Mouse (Mus musculus) heart, postnatal 10 days (tissue): ENCODE measurements around the gene Kcnn3. TPM values are rescaled to one million over a fixed set of nuclear protein-coding genes. Genes with fewer than 3 reads are reported as not detected.
A peak's percentile ranks its signal among the peaks of the same experiment; 100 is the strongest.

ENCODE experiments used
- DNase-seq, 2 experiments: peaks; one replicate each; pipeline ENCODE4 v3.0.0; 2021
- intact Hi-C: fragments of 180-260 bp; cut with DNase I; formaldehyde crosslinking; loops from one replicate; pipeline ENCODE4 v1.15.1; 2025
- total RNA-seq, 2 experiments: library from RNA; stranded (reverse); gene quantifications; 2 replicates each; pipeline ENCODE4 v1.2.3; 2021

Gene Kcnn3
- total RNA-seq, result 1 to 10 TPM; 7.4 to 8.8 TPM

DNA sequence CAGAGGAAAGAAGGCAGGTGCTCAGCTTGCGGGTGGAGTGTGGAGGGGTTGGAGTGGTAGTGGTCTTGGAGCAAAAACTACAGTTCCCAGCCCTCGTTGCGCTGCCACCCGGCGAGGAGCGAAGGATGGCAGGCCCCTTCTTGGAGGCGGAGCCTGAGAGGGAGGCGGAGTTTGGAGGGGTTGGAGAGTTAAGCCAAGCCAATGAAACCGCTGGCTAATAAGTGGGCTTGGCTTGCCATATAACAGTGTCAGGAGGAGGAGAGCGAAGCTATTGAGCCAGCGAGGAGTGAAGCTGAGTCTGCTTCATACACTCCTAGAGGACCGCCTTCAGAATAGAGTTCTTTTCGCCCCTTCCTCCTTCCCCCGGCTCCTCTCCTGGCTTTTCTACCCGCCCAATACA is at the start of gene Kcnn3:
Kcnn3 (plus strand) TSS at position 271 of the 400 bp plus-strand sequence.
- peak; percentile 88 for DNase-seq
- intact Hi-C loops, result no loop called here

GRCm38 (mm10) chr3:89472280-89472679 is 47.7 kb upstream of the Kcnn3 start:
- DNase-seq, result no peak
- intact Hi-C loops, result no loop called here

DNA sequence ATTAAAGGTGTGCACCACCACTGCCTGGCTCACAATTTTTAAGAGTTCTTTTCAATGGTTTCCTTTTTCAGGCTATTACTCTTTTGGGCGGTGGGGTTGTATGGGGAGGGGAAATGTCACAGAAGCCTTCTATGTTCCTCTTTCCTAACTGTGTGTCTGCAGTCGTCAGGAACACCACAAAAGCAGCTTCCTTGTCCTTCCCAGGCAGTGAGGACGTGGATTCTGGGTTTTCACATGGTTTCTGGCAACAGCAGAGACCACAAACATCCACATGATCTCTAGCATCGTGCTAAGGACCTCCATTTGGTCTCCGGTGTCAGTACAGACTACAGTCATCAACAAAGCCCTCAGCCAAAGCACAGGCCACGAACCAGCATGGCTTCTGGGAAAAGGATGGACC is 46.1 kb upstream of the Kcnn3 start:
- intact Hi-C loops, result no loop called here
- DNase-seq, result no peak

DNA sequence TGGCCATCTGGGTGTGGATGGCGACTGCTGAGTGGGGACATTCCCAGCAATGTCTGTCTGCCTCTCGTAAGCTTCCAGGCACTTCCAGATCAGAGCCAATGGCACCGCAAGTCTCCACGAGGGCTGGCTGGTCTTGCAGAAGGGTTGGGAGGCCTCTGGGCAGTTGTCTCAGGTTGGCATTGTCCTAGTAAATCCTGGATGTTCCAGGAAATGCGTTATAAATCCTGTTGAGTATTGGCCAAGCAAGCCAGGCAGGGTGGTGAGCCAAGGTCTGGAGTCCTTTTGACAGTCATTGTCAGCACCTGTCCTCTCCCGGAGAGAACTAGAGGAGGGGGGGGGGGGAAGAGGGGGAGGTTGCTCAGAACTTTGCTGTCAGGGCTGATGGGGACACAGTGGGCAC is 40.9 kb upstream of the Kcnn3 start:
- DNase-seq, result no peak
- intact Hi-C loops, result no loop called here

- DNase-seq, result peak in 1 of 2 experiments; percentile 38
- intact Hi-C loops, result no loop called here
Observed at GRCm38 (mm10) chr3:89481488-89481887, 38.5 kb upstream of the Kcnn3 start.

DNA sequence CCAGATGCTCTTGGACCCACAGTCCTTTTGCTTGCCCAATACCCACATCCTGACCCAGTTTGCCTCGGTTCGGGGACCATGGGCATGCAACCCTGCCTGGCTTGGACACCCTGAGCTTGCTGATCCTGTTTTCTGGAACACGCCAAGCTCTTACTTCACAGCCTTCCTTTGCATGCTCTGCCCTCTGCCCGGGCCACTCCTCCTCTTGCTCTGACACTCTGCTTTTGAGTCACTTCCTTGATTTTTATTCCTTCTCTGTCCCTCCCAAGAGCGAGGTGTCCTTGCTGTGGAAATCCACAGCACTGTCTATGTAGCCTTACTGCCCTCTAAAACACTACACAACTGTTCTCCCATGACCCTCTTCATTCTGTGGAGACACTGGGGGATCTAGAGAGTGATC is 37.7 kb upstream of the Kcnn3 start:
- intact Hi-C loops, result no loop called here
- DNase-seq, result no peak

GRCm38 (mm10) chr3:89484766-89485524 is 35.0 kb upstream of the Kcnn3 start:
- intact Hi-C loops, result loop anchor here (1.0 to 2.0 kb wide), 5 partner anchors 28 to 168 kb away; no protein-coding TSS in a partner anchor
- peak; percentile 85 to 88 for DNase-seq

DNA sequence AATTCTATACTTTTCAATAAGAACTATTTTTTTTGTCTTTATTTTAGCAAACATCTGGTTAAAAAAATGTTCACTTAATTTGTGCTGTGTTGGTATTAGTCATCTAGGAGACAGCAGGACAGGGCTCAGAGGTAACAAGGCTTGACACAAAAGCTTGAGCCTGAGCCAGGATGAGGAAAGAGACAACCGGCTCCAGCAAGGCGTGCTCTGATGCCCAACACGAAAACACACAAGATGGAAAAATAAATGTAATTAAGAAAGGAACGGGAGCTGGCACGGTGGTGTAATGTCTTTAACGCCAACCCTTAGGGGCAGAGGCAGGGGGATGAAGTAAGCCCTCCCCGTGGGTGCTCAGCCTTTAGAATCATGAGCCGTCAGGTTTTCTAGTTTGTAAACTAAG is 33.9 kb upstream of the Kcnn3 start:
- intact Hi-C loops, result no loop called here
- DNase-seq, result no peak

DNA sequence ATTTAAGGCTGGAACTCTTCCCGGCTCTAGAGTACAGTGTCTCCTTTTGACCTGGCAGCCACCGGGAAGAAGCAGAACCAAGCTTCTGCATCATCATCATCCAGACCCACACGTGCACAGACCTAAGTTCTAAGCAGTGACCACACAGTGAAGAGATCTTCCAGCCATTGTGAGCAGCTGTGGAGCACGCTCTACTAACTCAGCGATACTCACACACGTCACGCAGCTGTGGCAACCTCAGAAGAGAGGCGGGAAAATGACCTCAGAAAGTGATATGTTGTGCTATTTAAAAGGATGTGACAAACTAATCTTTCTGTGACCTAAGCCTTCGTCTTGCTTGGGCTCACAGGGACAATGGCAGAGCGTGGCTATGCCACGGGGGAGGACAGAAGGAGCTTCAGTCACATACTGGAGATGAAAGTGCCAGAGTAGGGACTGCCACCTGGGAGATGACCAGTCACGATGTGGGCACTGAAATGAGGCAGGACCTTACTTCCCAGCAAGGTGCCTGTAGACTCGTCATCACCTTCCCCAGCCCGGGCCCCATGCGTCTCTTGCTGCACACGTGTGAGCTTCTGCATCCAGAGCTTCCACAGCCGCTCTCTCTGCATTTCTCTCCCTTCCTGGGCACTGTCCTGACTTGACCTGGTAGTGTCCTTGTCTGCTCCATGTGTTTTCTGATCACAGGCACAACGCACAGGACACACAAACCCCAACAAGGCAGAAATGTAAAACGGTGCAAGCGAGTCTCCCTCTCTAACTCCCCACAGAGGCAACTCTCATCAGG is 32.9 kb upstream of the Kcnn3 start:
- no peak for DNase-seq
- intact Hi-C loops, result no loop called here

GRCm38 (mm10) chr3:89490790-89491189 is 29.2 kb upstream of the Kcnn3 start:
- intact Hi-C loops, result no loop called here
- DNase-seq, result no peak

- intact Hi-C loops, result no loop called here
- no peak for DNase-seq
Observed at GRCm38 (mm10) chr3:89491559-89491958, 28.4 kb upstream of the Kcnn3 start.

DNA sequence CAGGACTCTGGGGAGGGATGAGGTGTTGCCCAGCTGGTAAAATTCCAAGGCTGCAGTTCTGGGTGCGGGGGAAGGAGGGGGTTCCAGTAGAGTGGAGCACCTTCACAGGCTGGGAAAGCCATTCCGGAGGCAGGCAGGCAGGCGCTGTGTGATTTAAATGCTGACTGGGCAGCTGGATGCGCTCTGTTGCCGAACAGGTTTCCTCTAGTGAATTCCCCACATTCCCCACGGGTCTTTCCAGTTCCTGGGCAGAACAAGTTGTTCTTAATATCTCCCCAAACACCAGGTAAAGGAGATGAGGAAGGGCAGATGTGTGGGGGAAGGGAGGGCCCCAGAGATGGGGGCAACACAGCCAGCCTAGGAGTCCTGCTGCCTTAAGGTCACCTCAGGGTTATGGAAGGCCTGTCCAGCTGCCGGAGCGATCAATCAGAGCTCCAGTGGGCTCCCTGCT is 27.2 kb upstream of the Kcnn3 start:
- DNase-seq, result no peak
- intact Hi-C loops, result no loop called here

DNA sequence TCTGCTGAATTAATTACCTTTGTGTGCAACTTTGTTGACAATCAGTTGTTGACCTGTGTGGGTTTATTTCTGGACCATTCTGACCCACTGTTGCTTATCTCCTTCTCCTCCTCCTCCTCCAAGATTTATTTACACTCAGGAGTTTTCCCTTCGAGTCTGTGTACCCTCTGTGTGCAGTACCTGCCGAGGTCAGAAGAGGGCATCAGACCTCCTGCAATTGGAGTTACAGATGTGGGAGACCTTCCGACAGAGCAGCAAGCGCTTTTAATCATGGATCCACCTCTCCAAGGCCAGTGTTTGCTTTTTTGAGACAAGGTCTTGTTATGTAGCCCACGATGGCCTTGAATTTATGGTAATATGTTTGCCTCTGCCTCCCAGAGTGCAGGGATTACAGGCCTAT is 25.3 kb upstream of the Kcnn3 start:
- DNase-seq, result no peak
- intact Hi-C loops, result no loop called here

DNA sequence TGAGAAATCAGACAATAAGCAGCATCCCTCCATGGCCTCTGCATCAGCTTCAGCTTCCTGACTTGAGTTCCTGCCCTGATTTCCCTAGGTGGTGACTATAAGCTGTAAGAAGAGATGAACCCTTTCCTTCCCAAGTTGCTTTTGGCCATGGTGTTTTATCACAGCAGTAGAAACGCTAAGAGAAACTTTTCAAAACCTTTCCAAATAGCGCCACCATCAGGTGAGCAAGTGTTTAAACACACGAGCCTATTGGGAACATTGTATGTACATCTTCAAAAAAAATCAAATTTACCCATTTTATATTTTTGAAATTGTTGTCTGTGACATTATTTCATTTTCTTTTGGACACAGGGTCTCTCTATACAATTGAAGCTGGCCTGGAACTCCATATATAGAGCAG is 23.6 kb upstream of the Kcnn3 start:
- no peak for DNase-seq
- intact Hi-C loops, result no loop called here

- intact Hi-C loops, result no loop called here
Observed at GRCm38 (mm10) chr3:89499696-89500095, 20.3 kb upstream of the Kcnn3 start.

DNA sequence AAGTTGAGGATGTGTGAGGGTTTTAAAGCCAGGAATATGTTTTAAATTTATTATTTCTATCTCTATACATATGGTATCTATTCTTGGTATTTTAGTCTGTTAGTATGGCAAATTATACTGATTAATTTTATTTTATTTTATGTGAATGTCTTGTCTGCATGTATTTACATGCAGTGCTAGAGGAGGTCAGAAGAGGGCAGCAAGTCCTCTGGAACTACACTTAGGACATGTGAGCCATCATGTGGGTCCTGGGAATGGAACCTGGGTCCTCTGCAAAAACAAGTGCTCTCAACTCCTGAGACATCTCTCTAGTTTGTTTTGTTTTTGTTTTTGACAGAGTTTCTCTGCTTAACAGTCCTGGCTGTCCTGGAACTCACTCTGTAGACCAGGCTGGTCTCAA is 18.5 kb upstream of the Kcnn3 start:
- intact Hi-C loops, result no loop called here
- no peak for DNase-seq

More at GRCm38 (mm10) chr3:89499696-89500095, 20.3 kb upstream of the Kcnn3 start:
- DNase-seq, result no peak

- DNase-seq, result no peak
- intact Hi-C loops, result no loop called here
Observed at GRCm38 (mm10) chr3:89502551-89502950, 17.4 kb upstream of the Kcnn3 start.

DNA sequence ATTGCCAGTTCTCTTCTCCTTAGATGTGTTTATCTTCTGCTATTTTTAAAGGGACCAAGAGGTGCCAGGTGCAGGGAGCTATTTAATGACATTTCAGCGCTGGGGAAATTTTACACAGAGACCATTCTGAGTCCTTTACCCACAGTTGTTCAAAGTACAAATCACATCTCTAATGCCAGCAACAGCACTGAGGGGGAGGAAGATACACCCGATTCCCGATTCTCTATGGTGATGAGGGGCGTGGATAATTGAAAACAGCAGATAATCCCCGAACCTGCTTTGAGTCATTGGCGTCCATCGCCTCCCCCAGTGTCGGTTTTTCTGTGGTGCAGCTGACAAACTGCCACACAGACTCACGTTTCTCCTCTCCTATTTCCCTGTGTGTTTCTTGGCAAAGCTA is 11.9 kb upstream of the Kcnn3 start:
- DNase-seq, result no peak
- intact Hi-C loops, result no loop called here

DNA sequence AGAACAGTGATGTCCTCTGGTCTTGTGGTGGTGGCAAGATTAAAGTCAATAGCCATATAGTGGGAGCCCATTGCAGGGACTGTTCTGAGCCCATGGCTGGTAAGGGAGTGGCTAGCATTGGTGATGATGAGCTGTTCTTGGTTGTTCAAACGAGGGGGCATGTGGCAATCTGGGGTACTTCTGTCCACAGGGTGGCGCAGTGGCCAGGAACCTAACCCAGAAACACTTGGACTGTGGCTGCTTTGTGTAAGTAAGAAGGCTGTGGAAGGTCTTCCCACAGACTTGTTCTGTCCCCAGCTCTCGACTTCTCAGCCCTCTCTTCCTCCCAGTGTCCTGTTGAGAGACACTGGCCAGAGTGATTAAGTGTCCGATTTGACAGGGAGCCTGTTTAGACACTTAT is 9.0 kb upstream of the Kcnn3 start:
- DNase-seq, result peak; percentile 43 to 58
- intact Hi-C loops, result loop anchor here (1.0 to 5.0 kb wide), 2 partner anchors 177 to 261 kb away; partner anchors contain the start of gene Ube2q1

GRCm38 (mm10) chr3:89511400-89511799 is 8.6 kb upstream of the Kcnn3 start:
- DNase-seq, result no peak

GRCm38 (mm10) chr3:89512225-89512624 is 7.7 kb upstream of the Kcnn3 start:
- intact Hi-C loops, result loop anchor here (5.0 kb wide), 1 partner anchor 260 kb away; the partner anchor contains the start of gene Ube2q1
- peak in 1 of 2 experiments; percentile 51 for DNase-seq

More at GRCm38 (mm10) chr3:89511400-89511799, 8.6 kb upstream of the Kcnn3 start:
- intact Hi-C loops, result loop anchor here (1.0 to 5.0 kb wide), 2 partner anchors 177 to 261 kb away; partner anchors contain the start of gene Ube2q1

GRCm38 (mm10) chr3:89515444-89515843 is 4.5 kb upstream of the Kcnn3 start:
- intact Hi-C loops, result no loop called here
- no peak for DNase-seq
